Mouse (Mus musculus) neural tube, embryonic 14.5 days (tissue): ENCODE results near the gene Pbx4. TPM values are rescaled to one million over a fixed set of nuclear protein-coding genes. Genes with fewer than 3 reads are reported as not detected.

ENCODE experiments used
- ATAC-seq: fragments of 200-750 bp; cut with Nextera tagmentation; 2 replicates; pipeline ENCODE4 v1.8.0; 2017; ENCODE audit warnings: low read depth, mild to moderate bottlenecking, moderate TSS enrichment, moderate library complexity
- H3K27ac ChIP-seq: fragments of 300-500 bp; sonication (generic); 2 replicates; pipeline ENCODE4 v1.5.1; 2014; ENCODE audit warnings: low read depth, mild to moderate bottlenecking, control low read depth, low read length, moderate library complexity, mixed read lengths
- H3K27me3 ChIP-seq: fragments of 300-500 bp; sonication (generic); 2 replicates; pipeline ENCODE4 v1.6.1; 2014; ENCODE audit warnings: low read length; ENCODE audit not compliant: control insufficient read depth, insufficient read depth
- H3K36me3 ChIP-seq: fragments of 300-500 bp; sonication (generic); 2 replicates; pipeline ENCODE4 v1.6.1; 2014; ENCODE audit warnings: low read length, mixed read lengths; ENCODE audit not compliant: control insufficient read depth, insufficient read depth
- H3K4me1 ChIP-seq: fragments of 300-500 bp; sonication (generic); 2 replicates; pipeline ENCODE4 v1.6.1; 2014; ENCODE audit warnings: low read length; ENCODE audit not compliant: control insufficient read depth, insufficient read depth
- H3K4me2 ChIP-seq: fragments of 300-500 bp; sonication (generic); 2 replicates; pipeline ENCODE4 v1.6.1; 2014; ENCODE audit warnings: mild to moderate bottlenecking, low read depth, low read length, control low read depth
- H3K4me3 ChIP-seq: fragments of 300-500 bp; sonication (generic); 2 replicates; pipeline ENCODE4 v1.5.1; 2014; ENCODE audit warnings: low read depth, low read length, control low read depth, mixed read lengths
- H3K9ac ChIP-seq: fragments of 300-500 bp; sonication (generic); replicated peaks from 2 replicates; pipeline ENCODE4 v1.6.1; 2014; ENCODE audit warnings: low read depth, mild to moderate bottlenecking, control low read depth, low read length, mixed read lengths
- H3K9me3 ChIP-seq: fragments of 300-500 bp; sonication (generic); 2 replicates; pipeline ENCODE4 v1.6.1; 2016; ENCODE audit warnings: low read length; ENCODE audit not compliant: control insufficient read depth
- WGBS: fragments of 180-500 bp; shearing (Covaris S2); extraction: QIAGEN DNeasy Blood & Tissue Kit; methylation state at CpG from one replicate; pipeline ENCODE4 v1.1.7; 2014; 5-methylcytosine and 5-hydroxymethylcytosine counted together
- polyA plus RNA-seq: library from polyadenylated mRNA; unstranded; fragments of >200 nt; fragmentation: Nextera tagmentation; extraction: Ambion mirVana; gene quantifications from 2 replicates; pipeline ENCODE4 v1.2.1, GENCODE M21; 2014

Pbx4 gene
- polyA plus RNA-seq, 1 experiment from 2014 or later, result 74.5 TPM

- Histone ChIP-seq H3K27ac (no peak overlapping the region), H3K36me3 (no peaks in the 10 kb centered on the region), H3K9ac (no peak overlapping the region), H3K27me3 (peaks cover 83% of the 10 kb centered on the region), H3K9me3 (no peaks in the 10 kb centered on the region), H3K4me3 (peak overlapping the region; percentile 37; the same call in 1 of the 2 replicates), H3K4me2 (peak overlapping the region; percentile 49), H3K4me1 (peaks cover 9% of the 10 kb centered on the region)
- WGBS, result 12% methylated on average over 49 of the region's 52 CpGs
- peak; percentile 3 for ATAC-seq
These were observed 50.7 kb downstream of the Pbx4 start for GRCm38 (mm10) chr8:69882833-69883600.

GRCm38 (mm10) chr8:69884141-69884540 is 51.9 kb downstream of the Pbx4 start:
- no peak overlapping the region for H3K4me2 ChIP-seq
- H3K27ac ChIP-seq, result no peak overlapping the region
- ATAC-seq, result no peak
- H3K9me3 ChIP-seq, result no peaks in the 10 kb centered on the region
- peaks cover 94% of the 10 kb centered on the region for H3K27me3 ChIP-seq
- no peaks in the 10 kb centered on the region for H3K36me3 ChIP-seq
- H3K9ac ChIP-seq, result no peak overlapping the region
- no peak overlapping the region for H3K4me3 ChIP-seq
- WGBS, result 54% methylated on average over 13 of the region's 13 CpGs
- H3K4me1 ChIP-seq, result peaks cover 15% of the 10 kb centered on the region

GRCm38 (mm10) chr8:69887289-69888243 is 55.3 kb downstream of the Pbx4 start, which contains the start of gene Cilp2:
Cilp2 (minus strand) TSS chr8:69887687.
- ATAC-seq, result 0 out of 2 replicates have a peak, but pooled peaks have one; percentile 7

GRCm38 (mm10) chr8:69888244-69888866 is 56.1 kb downstream of the Pbx4 start:
- no peak for ATAC-seq
- Histone ChIP-seq H3K27ac (no peak overlapping the region), H3K9ac (no peak overlapping the region), H3K4me2 (peak overlapping the region; percentile 36; the same call in 1 of the 2 replicates), H3K4me3 (peak overlapping the region; percentile 22; the same call in 1 of the 2 replicates), H3K4me1 (peaks cover 13% of the 10 kb centered on the region), H3K27me3 (peaks cover 58% of the 10 kb centered on the region), H3K9me3 (no peaks in the 10 kb centered on the region), H3K36me3 (no peaks in the 10 kb centered on the region)
- 8% methylated on average over 24 of the region's 24 CpGs for WGBS

More at GRCm38 (mm10) chr8:69887289-69888243, 55.3 kb downstream of the Pbx4 start, which contains the start of gene Cilp2:
- H3K36me3 ChIP-seq, result no peaks in the 10 kb centered on the region
- H3K4me2 ChIP-seq, result peak within 1 kb of the TSS; percentile 36
- peak within 1 kb of the TSS; percentile 22 for H3K4me3 ChIP-seq
- H3K9me3 ChIP-seq, result no peaks in the 10 kb centered on the region
- H3K9ac ChIP-seq, result no peak within 1 kb of the TSS
- 1% methylated on average over 49 of the region's 60 CpGs for WGBS
- peaks cover 13% of the 10 kb centered on the region for H3K4me1 ChIP-seq
- no peak within 1 kb of the TSS for H3K27ac ChIP-seq
- H3K27me3 ChIP-seq, result peaks cover 66% of the 10 kb centered on the region

GRCm38 (mm10) chr8:69888902-69889301 is 56.6 kb downstream of the Pbx4 start:
- no peak overlapping the region for H3K9ac ChIP-seq
- ATAC-seq, result peak; percentile 5; the same call in 1 of the 2 replicates
- H3K36me3 ChIP-seq, result 0 out of 2 replicates have a peak, but pooled peaks cover 4% of the 10 kb centered on the region
- H3K27me3 ChIP-seq, result peaks cover 53% of the 10 kb centered on the region
- no peak overlapping the region for H3K27ac ChIP-seq
- peak overlapping the region; percentile 19; the same call in 1 of the 2 replicates for H3K4me2 ChIP-seq
- no peaks in the 10 kb centered on the region for H3K9me3 ChIP-seq
- peak overlapping the region; percentile 11; the same call in 1 of the 2 replicates for H3K4me3 ChIP-seq
- WGBS, result 5% methylated on average over 32 of the region's 32 CpGs
- H3K4me1 ChIP-seq, result peaks cover 13% of the 10 kb centered on the region

GRCm38 (mm10) chr8:69890813-69891241 is 58.5 kb downstream of the Pbx4 start:
- Histone ChIP-seq H3K4me3 (no peak overlapping the region), H3K9me3 (no peaks in the 10 kb centered on the region), H3K27me3 (peaks cover 34% of the 10 kb centered on the region), H3K4me1 (peaks cover 15% of the 10 kb centered on the region), H3K27ac (no peak overlapping the region), H3K36me3 (0 out of 2 replicates have a peak, but pooled peaks cover 4% of the 10 kb centered on the region), H3K9ac (no peak overlapping the region; the same call in 1 of the 2 replicates), H3K4me2 (no peak overlapping the region; the same call in 1 of the 2 replicates)
- 36% methylated on average over 19 of the region's 19 CpGs for WGBS
- no peak for ATAC-seq

GRCm38 (mm10) chr8:69893863-69894262 is 61.6 kb downstream of the Pbx4 start:
- Histone ChIP-seq H3K27ac (no peak overlapping the region), H3K9ac (no peak overlapping the region), H3K36me3 (0 out of 2 replicates have a peak, but pooled peaks cover 4% of the 10 kb centered on the region), H3K4me2 (no peak overlapping the region), H3K27me3 (peaks cover 9% of the 10 kb centered on the region), H3K4me3 (no peak overlapping the region), H3K4me1 (peaks cover 6% of the 10 kb centered on the region; the same call in 1 of the 2 replicates), H3K9me3 (no peaks in the 10 kb centered on the region)
- no peak for ATAC-seq
- WGBS, result 38% methylated on average over 17 of the region's 17 CpGs

- Histone ChIP-seq H3K4me2 (no peak overlapping the region), H3K9me3 (no peaks in the 10 kb centered on the region), H3K9ac (no peak overlapping the region), H3K36me3 (0 out of 2 replicates have a peak, but pooled peaks cover 4% of the 10 kb centered on the region), H3K4me1 (peaks cover 6% of the 10 kb centered on the region; the same call in 1 of the 2 replicates), H3K27me3 (peaks cover under 1% of the 10 kb centered on the region; the same call in 1 of the 2 replicates), H3K27ac (no peak overlapping the region), H3K4me3 (no peak overlapping the region)
- 53% methylated on average over 6 of the region's 6 CpGs for WGBS
- ATAC-seq, result no peak
These were observed 62.6 kb downstream of the Pbx4 start for GRCm38 (mm10) chr8:69894836-69895332.
